Mouse (Mus musculus): ENCODE results near the gene Lrp2bp.

Lrp2bp gene

GRCm38 (mm10) chr8:46024392-46024791 lies 25.3 kb downstream of the Lrp2bp start:
- no peak for DNase-seq (ENCODE audit: low read depth)

DNA sequence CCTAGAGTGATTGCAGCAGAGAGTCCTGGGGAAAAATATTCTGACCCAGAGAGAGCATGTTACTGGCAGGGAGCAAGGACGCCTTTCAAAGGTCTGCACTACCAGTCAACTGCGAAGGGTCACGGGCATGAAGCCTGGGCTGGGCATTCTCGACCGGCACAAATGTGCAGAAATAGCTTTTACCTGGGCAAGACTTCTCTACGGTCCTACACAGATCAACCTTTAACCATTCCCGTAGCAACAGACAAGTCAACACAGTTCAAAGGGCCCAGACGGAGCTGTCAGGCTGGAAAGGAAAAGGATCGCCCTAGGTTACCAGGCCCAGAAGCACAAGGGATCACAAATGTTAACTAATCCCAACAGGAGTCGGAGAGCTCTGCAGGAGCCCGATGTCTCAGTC lies 37.1 kb downstream of the Lrp2bp start:
- DNase-seq (ENCODE audit: low read depth) = no peak

DNA sequence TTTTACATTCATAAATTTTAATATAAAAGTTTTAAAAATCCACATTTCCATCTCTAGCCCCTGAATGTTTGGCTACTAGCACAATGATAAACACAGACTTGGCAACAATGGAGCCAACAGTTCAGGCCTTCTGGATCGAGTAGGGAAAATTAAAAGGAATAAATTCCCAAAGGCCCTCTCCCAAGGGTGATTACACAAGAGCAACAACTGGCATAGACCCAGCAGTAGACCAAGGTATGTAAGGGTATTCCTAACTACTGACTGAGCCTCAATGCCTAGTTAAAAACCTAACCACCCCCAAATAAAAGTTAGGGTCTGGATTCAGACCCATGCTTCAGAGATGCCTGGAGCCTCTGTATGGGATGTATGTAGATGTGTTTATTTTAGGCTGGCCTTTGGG lies 40.6 kb downstream of the Lrp2bp start:
- no peak for DNase-seq (ENCODE audit: low read depth)

GRCm38 (mm10) chr8:46040260-46040659 lies 41.2 kb downstream of the Lrp2bp start:
- no peak for DNase-seq (ENCODE audit: low read depth)

- no peak for DNase-seq (ENCODE audit: low read depth)
Measured at GRCm38 (mm10) chr8:46072798-46073197, 73.7 kb downstream of the Lrp2bp start.

GRCm38 (mm10) chr8:46073540-46074140 lies 74.5 kb downstream of the Lrp2bp start:
- no peak for DNase-seq (ENCODE audit: low read depth)

- no peak for DNase-seq (ENCODE audit: low read depth)
Measured at GRCm38 (mm10) chr8:46075223-46075622, 76.1 kb downstream of the Lrp2bp start.

GRCm38 (mm10) chr8:46078866-46079265 lies 79.8 kb downstream of the Lrp2bp start:
- no peak for DNase-seq (ENCODE audit: low read depth)
